Mouse (Mus musculus) layer of hippocampus, adult 6 months (tissue): ENCODE results near the gene Pou2af1. TPM values are rescaled to one million over a fixed set of nuclear protein-coding genes. Genes with fewer than 3 reads are reported as not detected.

ENCODE experiments used
- long read RNA-seq, 2 experiments: library from polyadenylated mRNA; unstranded; transcript quantifications; one replicate each; pipeline ENCODE4 v2.0.0; 2019 to 2020
- polyA plus RNA-seq: library from polyadenylated mRNA; unstranded; fragments of <200 nt; fragmentation: Nextera tagmentation; gene quantifications from 2 replicates; pipeline ENCODE4 v1.2.3, GENCODE M21; 2021

Pou2af1 gene
- not detected in 2 replicates for polyA plus RNA-seq
- long read RNA-seq, experiment 1: 0 reads
- long read RNA-seq, experiment 2: 0 reads

DNA sequence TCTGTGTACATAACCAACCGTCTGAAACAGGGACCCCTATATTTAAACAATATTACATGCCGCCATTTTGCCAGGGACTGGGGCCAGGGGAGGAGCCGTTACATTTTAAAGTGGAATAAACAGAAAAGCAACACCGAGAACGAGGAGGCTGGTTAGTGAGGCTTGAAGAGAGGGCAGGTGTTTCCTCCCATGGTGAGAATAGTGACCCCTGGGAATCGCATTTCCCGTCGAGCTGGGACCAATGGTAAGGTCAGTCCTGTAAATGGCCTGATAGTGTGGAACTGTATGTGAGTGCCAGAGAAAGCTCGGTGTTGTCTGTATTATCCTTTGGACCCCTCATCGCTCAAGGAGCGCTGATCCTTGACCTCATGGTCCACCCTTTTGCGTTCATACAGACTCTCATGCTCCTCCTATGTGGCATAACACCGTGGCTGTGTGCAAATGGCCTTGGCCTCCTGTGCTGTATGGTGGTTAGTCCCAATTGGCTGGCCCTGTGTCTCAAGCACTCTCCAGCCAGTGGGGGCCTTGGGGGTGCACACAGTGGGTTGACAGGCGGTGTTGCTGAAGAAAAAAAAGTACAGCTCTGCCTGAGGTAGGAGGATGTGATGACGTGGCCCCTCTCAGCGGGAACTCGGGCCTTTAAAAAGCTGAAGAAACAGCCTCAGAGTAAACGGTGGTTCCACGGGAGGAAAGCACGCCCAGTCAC lies at the start of gene Pou2af1:
Gene Pou2af1 (plus strand): TSS at position 686 of the 706 bp plus-strand sequence.

GRCm38 (mm10) chr9:51165312-51166180 lies 48.0 kb upstream of the Pou2af1 start, which contains the start of gene Gm32742:
Gene Gm32742, minus strand, starts transcription at chr9:51165517.

GRCm38 (mm10) chr9:51278500-51279381 lies 65.2 kb downstream of the Pou2af1 start, which contains the start of gene Colca2:
Gene Colca2, minus strand, starts transcription at chr9:51278569.

Other genes with a start within 250 kb of the Pou2af1 start
- 9.7 and 12.2 TPM in 2 replicates for gene Sik2, start 204.6 kb upstream of the Pou2af1 start, polyA plus RNA-seq
- not detected in 2 replicates for gene Btg4, start 152.8 kb upstream of the Pou2af1 start, polyA plus RNA-seq
- gene Layn, start 136.6 kb upstream of the Pou2af1 start, polyA plus RNA-seq: 5.5 and 7.2 TPM in 2 replicates
- gene 4833427G06Rik, start 111.6 kb upstream of the Pou2af1 start, polyA plus RNA-seq: 0.58 and 1.9 TPM in 2 replicates
- not detected in 2 replicates for gene Gm32742, start 48.2 kb upstream of the Pou2af1 start, polyA plus RNA-seq
- 0.72 and 1.1 TPM in 2 replicates for gene Colca2, start 64.9 kb downstream of the Pou2af1 start, polyA plus RNA-seq
- gene 1810046K07Rik, start 115.2 kb downstream of the Pou2af1 start, polyA plus RNA-seq: not detected in 2 replicates